Mouse (Mus musculus): ENCODE measurements at regions not wholly inside any gene's neighbourhood (a gene's known extent, or its start where the extent isn't known, plus 50 kb on each side); places are given as distances from the start of the nearest gene placed in this dataset.

- no peak for DNase-seq (ENCODE audit: low spot score in 2 of 2)
Observed at GRCm38 (mm10) chr9:104496220-104496619, 50.9 kb upstream of the Cpne4 start.

- DNase-seq (ENCODE audit: low spot score in 2 of 2) = no peak
Observed at GRCm38 (mm10) chr9:104490696-104491095, 56.4 kb upstream of the Cpne4 start.

- no peak for DNase-seq (ENCODE audit: low spot score in 2 of 2)
Observed at GRCm38 (mm10) chr9:104489383-104489782, 57.7 kb upstream of the Cpne4 start.

- no peak for DNase-seq (ENCODE audit: low spot score in 2 of 2)
Observed at GRCm38 (mm10) chr9:104482440-104482839, 64.6 kb upstream of the Cpne4 start.

GRCm38 (mm10) chr9:104480683-104481082 lies 66.4 kb upstream of the Cpne4 start:
- no peak for DNase-seq (ENCODE audit: low spot score in 2 of 2)

- DNase-seq (ENCODE audit: low spot score in 2 of 2) = no peak
Observed at GRCm38 (mm10) chr9:104474831-104475230, 72.3 kb upstream of the Cpne4 start.

GRCm38 (mm10) chr9:104467238-104467637 lies 79.8 kb upstream of the Cpne4 start:
- no peak for DNase-seq (ENCODE audit: low spot score in 2 of 2)

GRCm38 (mm10) chr9:104463701-104464100 lies 83.4 kb upstream of the Cpne4 start:
- no peak for DNase-seq (ENCODE audit: low spot score in 2 of 2)

- DNase-seq (ENCODE audit: low spot score in 2 of 2) = no peak
Observed at GRCm38 (mm10) chr9:104460133-104460532, 87.0 kb upstream of the Cpne4 start.

- no peak for DNase-seq (ENCODE audit: low spot score in 2 of 2)
Observed at GRCm38 (mm10) chr9:104457635-104458034, 89.5 kb upstream of the Cpne4 start.

- DNase-seq (ENCODE audit: low spot score in 2 of 2) = no peak
Observed at GRCm38 (mm10) chr9:104448577-104449165, 98.4 kb upstream of the Cpne4 start.

- DNase-seq (ENCODE audit: low spot score in 2 of 2) = peak in 1 of 2 experiments; percentile 12
Observed at GRCm38 (mm10) chr9:104444906-104445305, 102.2 kb upstream of the Cpne4 start.

GRCm38 (mm10) chr9:104443236-104443635 lies 103.8 kb upstream of the Cpne4 start:
- DNase-seq (ENCODE audit: low spot score in 2 of 2) = no peak

GRCm38 (mm10) chr9:104413021-104413420 lies 75.5 kb upstream of the Acpp start:
- DNase-seq (ENCODE audit: low spot score in 2 of 2) = no peak

GRCm38 (mm10) chr9:104410211-104410610 lies 72.7 kb upstream of the Acpp start:
- DNase-seq (ENCODE audit: low spot score in 2 of 2) = no peak

- no peak for DNase-seq (ENCODE audit: low spot score in 2 of 2)
Observed at GRCm38 (mm10) chr9:104409381-104409780, 71.8 kb upstream of the Acpp start.

- DNase-seq (ENCODE audit: low spot score in 2 of 2) = no peak
Observed at GRCm38 (mm10) chr9:104408571-104409294, 71.2 kb upstream of the Acpp start.

GRCm38 (mm10) chr9:104407559-104408376 lies 70.2 kb upstream of the Acpp start:
- DNase-seq (ENCODE audit: low spot score in 2 of 2) = no peak

- no peak for DNase-seq (ENCODE audit: low spot score in 2 of 2)
Observed at GRCm38 (mm10) chr9:104407011-104407410, 69.5 kb upstream of the Acpp start.

GRCm38 (mm10) chr9:104406491-104406890 lies 68.9 kb upstream of the Acpp start:
- no peak for DNase-seq (ENCODE audit: low spot score in 2 of 2)

GRCm38 (mm10) chr9:104403863-104404262 lies 66.3 kb upstream of the Acpp start:
- DNase-seq (ENCODE audit: low spot score in 2 of 2) = no peak

GRCm38 (mm10) chr9:104401673-104402072 lies 64.1 kb upstream of the Acpp start:
- no peak for DNase-seq (ENCODE audit: low spot score in 2 of 2)

All from gastrocnemius, adult 8-10 months (tissue).